Mouse (Mus musculus): ENCODE measurements around the gene Cldn5. TPM values are rescaled to one million over a fixed set of nuclear protein-coding genes. Genes with fewer than 3 reads are reported as not detected.

Gene Cldn5
- polyA plus RNA-seq, 1 experiment: 59.4 TPM

- H3K36me3 ChIP-seq (ENCODE audit: control insufficient read depth, insufficient read depth, low read length): peaks cover 2% of the 10 kb centered on the region; the same call in 1 of the 2 replicates
- WGBS: 94% methylated on average over 1 of the region's 1 CpGs
- no peak overlapping the region for H3K27ac ChIP-seq (ENCODE audit: insufficient read depth, low read length)
Observed at GRCm38 (mm10) chr16:18785485-18785884, 8.8 kb downstream of the Cldn5 start.

DNA sequence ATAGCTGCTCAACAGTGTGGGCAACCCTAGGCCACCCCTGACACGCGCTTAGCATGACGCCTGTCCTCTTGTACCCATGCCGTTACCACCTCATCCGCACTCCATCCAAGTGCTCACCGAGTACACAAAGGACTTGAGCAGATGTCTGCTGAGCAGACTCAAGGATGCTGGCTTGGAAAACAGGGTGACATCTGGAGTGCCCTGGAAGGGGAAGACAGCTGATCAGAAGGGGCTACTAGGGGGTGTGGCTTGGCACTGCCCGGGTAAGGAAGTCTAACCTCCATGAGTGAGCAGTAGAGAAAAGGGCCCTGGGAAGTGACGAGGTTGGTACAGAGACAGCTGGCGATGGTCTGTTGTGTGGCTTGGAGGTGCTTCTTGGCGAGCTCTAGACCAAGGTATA, 10.0 kb downstream of the Cldn5 start:
- no peaks in the 10 kb centered on the region for H3K4me1 ChIP-seq (ENCODE audit: control insufficient read depth, insufficient read depth, insufficient read length)
- DNase-seq (ENCODE audit: low read depth in 1 of 2, low spot score in 2 of 2): no peak
- TF ChIP-seq POLR2A (IDR thresholded peaks at IDR 0.05; ENCODE audit: low read depth, low read length) (no peak), CTCF (IDR thresholded peaks at IDR 0.05; ENCODE audit: extremely low read depth, insufficient read depth, insufficient read length, insufficient replicate concordance) (no peak)
- H3K27ac ChIP-seq (ENCODE audit: insufficient read depth, low read length): no peak overlapping the region
- 95% methylated on average over 10 of the region's 10 CpGs for WGBS
- peaks cover 2% of the 10 kb centered on the region; the same call in 1 of the 2 replicates for H3K36me3 ChIP-seq (ENCODE audit: control insufficient read depth, insufficient read depth, low read length)
- H3K4me3 ChIP-seq (ENCODE audit: extremely low read depth, insufficient read depth, insufficient read length): no peak overlapping the region
- no peaks in the 10 kb centered on the region for H3K27me3 ChIP-seq (ENCODE audit: control insufficient read depth, insufficient read depth, low read length)

More at GRCm38 (mm10) chr16:18785485-18785884, 8.8 kb downstream of the Cldn5 start:
- H3K27me3 ChIP-seq (ENCODE audit: control insufficient read depth, insufficient read depth, low read length): no peaks in the 10 kb centered on the region
- H3K4me3 ChIP-seq (ENCODE audit: extremely low read depth, insufficient read depth, insufficient read length): no peak overlapping the region
- H3K4me1 ChIP-seq (ENCODE audit: control insufficient read depth, insufficient read depth, insufficient read length): no peaks in the 10 kb centered on the region
- DNase-seq (ENCODE audit: low read depth in 1 of 2, low spot score in 2 of 2): no peak
- TF ChIP-seq POLR2A (IDR thresholded peaks at IDR 0.05; ENCODE audit: low read depth, low read length): no peak
- no peak for TF ChIP-seq CTCF (IDR thresholded peaks at IDR 0.05; ENCODE audit: extremely low read depth, insufficient read depth, insufficient read length, insufficient replicate concordance)

- Histone ChIP-seq H3K36me3 (ENCODE audit: control insufficient read depth, insufficient read depth, low read length) (peaks cover 2% of the 10 kb centered on the region; the same call in 1 of the 2 replicates), H3K4me1 (ENCODE audit: control insufficient read depth, insufficient read depth, insufficient read length) (no peaks in the 10 kb centered on the region), H3K4me3 (ENCODE audit: extremely low read depth, insufficient read depth, insufficient read length) (no peak overlapping the region), H3K27ac (ENCODE audit: insufficient read depth, low read length) (no peak overlapping the region), H3K27me3 (ENCODE audit: control insufficient read depth, insufficient read depth, low read length) (no peaks in the 10 kb centered on the region)
- WGBS: 65% methylated on average over 10 of the region's 10 CpGs
- TF ChIP-seq CTCF (IDR thresholded peaks at IDR 0.05; ENCODE audit: extremely low read depth, insufficient read depth, insufficient read length, insufficient replicate concordance): no peak
- TF ChIP-seq POLR2A (IDR thresholded peaks at IDR 0.05; ENCODE audit: low read depth, low read length): no peak
- DNase-seq (ENCODE audit: low read depth in 1 of 2, low spot score in 2 of 2): no peak
Observed at GRCm38 (mm10) chr16:18788627-18789406, 12.2 kb downstream of the Cldn5 start.

DNA sequence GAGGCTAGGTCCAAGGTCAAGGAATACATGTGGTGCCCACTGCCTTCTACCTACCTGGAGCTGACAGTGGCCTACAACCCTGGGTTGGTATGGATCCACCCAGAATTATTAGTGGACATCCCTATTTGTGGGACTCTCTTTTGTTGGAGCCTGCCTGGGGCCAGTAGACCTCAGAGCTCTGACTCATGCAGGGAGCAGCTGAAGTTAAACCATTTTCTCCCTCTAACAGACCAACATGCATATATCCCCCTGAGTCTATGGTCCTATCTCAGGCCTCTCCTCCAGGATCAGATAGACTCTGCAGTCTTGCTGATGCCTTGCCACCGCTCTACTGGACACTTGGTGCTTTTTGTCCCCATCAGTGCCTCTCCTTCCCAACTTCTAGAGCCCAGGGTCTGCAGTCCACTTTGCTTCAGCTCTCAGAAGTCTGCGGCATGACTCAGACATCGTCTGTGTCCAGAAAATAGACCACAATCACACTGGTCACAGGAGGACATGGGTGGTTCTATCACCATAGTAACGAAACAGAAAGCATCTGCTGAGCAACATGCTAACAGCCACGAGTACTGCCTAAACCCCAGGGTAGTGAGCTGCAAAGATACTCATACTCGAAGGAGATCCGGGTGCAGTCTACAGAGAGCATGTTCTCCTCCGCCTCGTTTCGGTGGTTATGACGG, 18.7 kb downstream of the Cldn5 start:
- WGBS: 95% methylated on average over 11 of the region's 11 CpGs
- H3K4me3 ChIP-seq (ENCODE audit: extremely low read depth, insufficient read depth, insufficient read length): no peak overlapping the region
- DNase-seq (ENCODE audit: low read depth in 1 of 2, low spot score in 2 of 2): no peak
- H3K36me3 ChIP-seq (ENCODE audit: control insufficient read depth, insufficient read depth, low read length): no peaks in the 10 kb centered on the region
- no peaks in the 10 kb centered on the region for H3K27me3 ChIP-seq (ENCODE audit: control insufficient read depth, insufficient read depth, low read length)
- no peaks in the 10 kb centered on the region for H3K4me1 ChIP-seq (ENCODE audit: control insufficient read depth, insufficient read depth, insufficient read length)
- no peak for TF ChIP-seq CTCF (IDR thresholded peaks at IDR 0.05; ENCODE audit: extremely low read depth, insufficient read depth, insufficient read length, insufficient replicate concordance)
- TF ChIP-seq POLR2A (IDR thresholded peaks at IDR 0.05; ENCODE audit: low read depth, low read length): no peak
- no peak overlapping the region for H3K27ac ChIP-seq (ENCODE audit: insufficient read depth, low read length)

GRCm38 (mm10) chr16:18796645-18797044, 20.0 kb downstream of the Cldn5 start:
- Histone ChIP-seq H3K27ac (ENCODE audit: insufficient read depth, low read length) (no peak overlapping the region), H3K36me3 (ENCODE audit: control insufficient read depth, insufficient read depth, low read length) (peaks cover 1% of the 10 kb centered on the region; the same call in 1 of the 2 replicates), H3K4me3 (ENCODE audit: extremely low read depth, insufficient read depth, insufficient read length) (no peak overlapping the region), H3K27me3 (ENCODE audit: control insufficient read depth, insufficient read depth, low read length) (no peaks in the 10 kb centered on the region), H3K4me1 (ENCODE audit: control insufficient read depth, insufficient read depth, insufficient read length) (no peaks in the 10 kb centered on the region)
- TF ChIP-seq POLR2A (IDR thresholded peaks at IDR 0.05; ENCODE audit: low read depth, low read length) (no peak), CTCF (IDR thresholded peaks at IDR 0.05; ENCODE audit: extremely low read depth, insufficient read depth, insufficient read length, insufficient replicate concordance) (no peak)
- no peak for DNase-seq (ENCODE audit: low read depth in 1 of 2, low spot score in 2 of 2)
- WGBS: 92% methylated on average over 7 of the region's 7 CpGs

DNA sequence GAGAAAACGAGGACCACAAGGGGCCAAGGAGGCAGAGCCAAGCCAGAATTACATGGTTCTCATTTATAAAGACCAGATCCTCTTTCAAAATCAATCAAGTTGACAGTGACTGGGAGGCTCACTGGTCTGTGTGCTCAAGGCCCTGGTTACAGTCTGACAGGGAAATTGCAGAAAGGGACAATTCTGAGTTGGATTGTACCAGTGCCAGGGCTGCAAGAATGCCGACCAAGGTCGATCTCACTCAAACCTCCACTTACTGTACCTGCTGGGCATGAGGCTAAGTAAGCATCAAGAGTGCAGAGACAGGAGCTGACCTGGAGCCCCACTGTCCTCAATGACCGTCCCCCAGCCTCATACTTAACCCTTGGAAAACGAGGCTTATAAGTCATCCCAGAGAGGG, 21.5 kb downstream of the Cldn5 start:
- H3K4me3 ChIP-seq (ENCODE audit: extremely low read depth, insufficient read depth, insufficient read length): no peak overlapping the region
- no peaks in the 10 kb centered on the region for H3K4me1 ChIP-seq (ENCODE audit: control insufficient read depth, insufficient read depth, insufficient read length)
- TF ChIP-seq POLR2A (IDR thresholded peaks at IDR 0.05; ENCODE audit: low read depth, low read length) (no peak), CTCF (IDR thresholded peaks at IDR 0.05; ENCODE audit: extremely low read depth, insufficient read depth, insufficient read length, insufficient replicate concordance) (no peak)
- DNase-seq (ENCODE audit: low read depth in 1 of 2, low spot score in 2 of 2): no peak
- peaks cover 1% of the 10 kb centered on the region; the same call in 1 of the 2 replicates for H3K36me3 ChIP-seq (ENCODE audit: control insufficient read depth, insufficient read depth, low read length)
- H3K27me3 ChIP-seq (ENCODE audit: control insufficient read depth, insufficient read depth, low read length): no peaks in the 10 kb centered on the region
- H3K27ac ChIP-seq (ENCODE audit: insufficient read depth, low read length): no peak overlapping the region
- WGBS: 92% methylated on average over 5 of the region's 5 CpGs
